Mouse (Mus musculus) neural tube, embryonic 11.5 days (tissue): ENCODE data around the gene Mpp3. TPM values are rescaled to one million over a fixed set of nuclear protein-coding genes. Genes with fewer than 3 reads are reported as not detected.

Experiments
- ATAC-seq: fragments of 200-750 bp; cut with Nextera tagmentation; 2 replicates; pipeline ENCODE4 v1.8.0; 2017; ENCODE audit warnings: moderate number of reproducible peaks, mild to moderate bottlenecking, moderate TSS enrichment, moderate library complexity; ENCODE audit not compliant: insufficient read depth, low FRiP score, low TSS enrichment
- DNase-seq: peaks from one replicate; pipeline ENCODE4 v3.0.0-alpha.2; 2015; ENCODE audit warnings: low spot score
- H3K27ac ChIP-seq: fragments of 300-500 bp; sonication (generic); 2 replicates; pipeline ENCODE4 v1.5.1; 2014; ENCODE audit warnings: low read depth, mild to moderate bottlenecking, low read length
- H3K27me3 ChIP-seq: fragments of 300-500 bp; sonication (generic); 2 replicates; pipeline ENCODE4 v1.6.1; 2014; ENCODE audit warnings: mild to moderate bottlenecking, low read length, mixed read lengths; ENCODE audit not compliant: control insufficient read depth, insufficient read depth
- H3K36me3 ChIP-seq: fragments of 300-500 bp; sonication (generic); 2 replicates; pipeline ENCODE4 v1.6.1; 2014; ENCODE audit warnings: mild to moderate bottlenecking, low read length, moderate library complexity, mixed read lengths; ENCODE audit not compliant: control insufficient read depth, insufficient read depth
- H3K4me1 ChIP-seq: fragments of 300-500 bp; sonication (generic); 2 replicates; pipeline ENCODE4 v1.6.1; 2014; ENCODE audit warnings: low read length, mixed read lengths; ENCODE audit not compliant: control insufficient read depth, insufficient read depth
- H3K4me2 ChIP-seq: fragments of 300-500 bp; sonication (generic); 2 replicates; pipeline ENCODE4 v1.6.1; 2014; ENCODE audit warnings: low read depth, mild to moderate bottlenecking, moderate library complexity
- H3K4me3 ChIP-seq: fragments of 300-500 bp; sonication (generic); 2 replicates; pipeline ENCODE4 v1.5.1; 2014; ENCODE audit warnings: low read depth, low read length
- H3K9ac ChIP-seq: fragments of 300-500 bp; sonication (generic); 2 replicates; pipeline ENCODE4 v1.6.1; 2014; ENCODE audit warnings: mild to moderate bottlenecking, low read length
- H3K9me3 ChIP-seq: fragments of 300-500 bp; sonication (generic); 2 replicates; pipeline ENCODE4 v1.6.1; 2016; ENCODE audit warnings: low read length; ENCODE audit not compliant: control insufficient read depth
- WGBS: fragments of 180-500 bp; shearing (Covaris S2); extraction: QIAGEN DNeasy Blood & Tissue Kit; methylation state at CpG from one replicate; pipeline ENCODE4 v1.1.7; 2014; 5-methylcytosine and 5-hydroxymethylcytosine counted together
- polyA plus RNA-seq: library from polyadenylated mRNA; unstranded; fragments of >200 nt; fragmentation: Nextera tagmentation; extraction: Ambion mirVana; gene quantifications from 2 replicates; pipeline ENCODE4 v1.2.1, GENCODE M21; 2014

Mpp3 gene
- polyA plus RNA-seq, 1 experiment from 2014 or later, result 35.1 TPM

DNA sequence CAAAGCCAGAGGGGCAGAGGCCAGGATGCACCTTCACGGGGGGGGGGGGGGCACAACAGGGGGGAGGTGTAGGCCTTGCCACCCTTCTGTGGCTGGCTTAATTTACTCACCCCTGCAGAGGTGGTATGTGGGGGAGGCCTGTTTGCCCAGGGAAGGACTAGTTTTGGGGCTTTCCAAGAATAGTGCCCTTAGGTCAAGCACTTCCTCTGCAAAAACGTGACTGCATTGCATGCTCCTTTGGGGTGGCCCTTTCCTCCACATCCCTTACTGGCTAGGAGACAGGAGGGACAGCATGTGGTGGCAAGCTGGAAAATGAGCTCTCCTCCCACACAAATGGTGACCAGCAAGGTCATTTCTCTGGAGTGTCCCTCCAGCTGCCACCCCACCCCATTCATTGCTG is 62.7 kb downstream of the Mpp3 start:
- no peak for DNase-seq
- Histone ChIP-seq H3K9ac (no peak overlapping the region), H3K4me2 (no peak overlapping the region), H3K27ac (no peak overlapping the region), H3K9me3 (no peaks in the 10 kb centered on the region), H3K36me3 (no peaks in the 10 kb centered on the region), H3K27me3 (peaks cover 33% of the 10 kb centered on the region), H3K4me3 (no peak overlapping the region), H3K4me1 (peaks cover 30% of the 10 kb centered on the region)
- ATAC-seq, result no peak
- 10% methylated on average over 2 of the region's 2 CpGs for WGBS

DNA sequence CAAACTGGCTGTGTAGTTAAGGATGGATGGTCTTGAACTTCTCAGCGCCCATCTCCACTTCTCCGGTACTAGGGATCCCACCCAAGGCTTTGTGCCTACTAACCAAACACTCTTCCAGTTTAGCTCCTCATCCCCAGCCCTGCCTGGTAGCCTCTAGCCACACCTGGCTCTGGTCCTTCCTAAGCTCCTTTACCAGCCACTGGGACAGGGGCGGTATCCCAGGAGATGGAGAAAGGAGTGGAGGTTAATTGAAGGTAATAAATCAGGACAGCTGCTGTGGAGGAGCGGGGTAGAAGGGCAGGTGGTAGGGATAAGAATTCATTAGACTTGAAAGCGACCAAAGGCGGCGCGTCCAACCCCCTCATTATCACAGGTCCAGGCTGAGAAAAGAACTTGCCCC is 63.6 kb downstream of the Mpp3 start:
- Histone ChIP-seq H3K4me3 (no peak overlapping the region), H3K36me3 (no peaks in the 10 kb centered on the region), H3K9me3 (no peaks in the 10 kb centered on the region), H3K4me2 (peak overlapping the region; percentile 96), H3K27me3 (peaks cover 33% of the 10 kb centered on the region), H3K4me1 (peaks cover 30% of the 10 kb centered on the region), H3K27ac (no peak overlapping the region), H3K9ac (no peak overlapping the region)
- WGBS, result 1% methylated on average over 8 of the region's 8 CpGs
- ATAC-seq (peak; percentile 43; the same call in 1 of the 2 replicates), DNase-seq (peak; percentile 57)

DNA sequence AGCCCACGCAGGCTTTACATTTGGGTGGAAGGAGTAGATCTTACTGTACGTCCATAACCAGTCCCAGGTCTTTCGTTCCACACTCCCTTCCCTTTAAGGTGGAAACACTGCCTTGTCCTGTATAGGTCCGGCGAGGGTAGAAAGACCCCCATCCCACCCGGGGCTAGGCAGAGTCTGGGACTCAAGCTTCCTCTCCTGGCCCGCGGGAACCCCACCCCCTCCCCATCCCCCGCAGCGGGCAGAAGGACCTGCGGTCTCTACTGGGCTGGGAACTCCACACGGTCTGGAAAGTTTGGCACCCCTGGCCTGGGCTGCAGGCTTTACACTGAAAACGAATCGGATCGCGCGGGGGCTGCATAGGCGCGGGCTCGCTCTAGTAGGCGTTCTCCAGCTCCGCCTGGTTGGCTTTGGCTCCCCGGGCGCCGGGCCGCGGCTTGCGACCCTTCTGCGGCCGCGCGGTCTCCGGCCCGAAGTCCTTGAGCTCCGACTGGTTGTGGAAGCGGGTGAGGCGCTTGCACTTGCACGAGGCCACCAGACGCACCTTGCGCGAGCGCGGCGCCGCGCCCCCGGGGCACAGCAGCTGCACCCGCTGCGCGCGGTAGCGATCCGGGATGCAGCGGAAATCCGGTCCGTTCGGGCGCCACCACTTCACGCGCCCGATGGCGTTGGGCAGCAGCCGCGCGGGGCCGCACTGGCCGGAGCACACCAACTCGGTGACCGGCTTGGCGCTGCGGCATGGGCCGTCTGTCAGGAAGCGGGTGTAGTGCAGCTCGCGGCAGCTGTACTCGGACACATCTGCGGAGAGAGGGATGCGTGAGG is 64.6 kb downstream of the Mpp3 start:
- peaks cover 33% of the 10 kb centered on the region for H3K27me3 ChIP-seq
- H3K4me3 ChIP-seq, result peak overlapping the region; percentile 48
- no peak overlapping the region for H3K27ac ChIP-seq
- peaks cover 30% of the 10 kb centered on the region for H3K4me1 ChIP-seq
- H3K9me3 ChIP-seq, result no peaks in the 10 kb centered on the region
- no peaks in the 10 kb centered on the region for H3K36me3 ChIP-seq
- WGBS, result under 1% methylated on average over 78 of the region's 78 CpGs
- H3K9ac ChIP-seq, result peak overlapping the region; percentile 63
- H3K4me2 ChIP-seq, result peak overlapping the region; percentile 96
- DNase-seq (peak; percentile 69), ATAC-seq (no peak; the same call in 1 of the 2 replicates)

DNA sequence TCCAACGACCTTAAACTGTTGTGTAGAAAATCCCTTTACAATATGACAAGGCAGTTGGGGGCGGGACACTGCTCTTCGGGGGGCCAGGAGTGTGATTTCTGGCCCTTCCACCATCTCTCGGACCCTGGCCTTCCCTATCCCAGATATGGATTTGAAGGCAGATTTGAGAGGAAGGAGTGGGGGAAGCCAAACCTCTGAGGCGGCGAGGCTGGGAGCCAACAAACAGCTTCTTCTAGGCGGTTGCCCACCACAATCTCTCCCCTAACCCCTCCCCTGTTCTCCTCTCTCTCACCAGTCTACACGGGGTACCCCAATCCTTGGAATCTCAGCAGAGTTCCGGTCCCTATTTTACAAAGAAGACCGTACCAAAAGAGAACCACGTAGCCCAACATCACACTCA is 65.2 kb downstream of the Mpp3 start:
- Histone ChIP-seq H3K9ac (0 out of 2 replicates have a peak overlapping the region, but pooled peaks have one; percentile 63), H3K4me3 (peak overlapping the region; percentile 48), H3K4me1 (peaks cover 24% of the 10 kb centered on the region), H3K9me3 (no peaks in the 10 kb centered on the region), H3K36me3 (no peaks in the 10 kb centered on the region), H3K27me3 (peaks cover 33% of the 10 kb centered on the region), H3K4me2 (peak overlapping the region; percentile 96), H3K27ac (no peak overlapping the region)
- under 1% methylated on average over 11 of the region's 11 CpGs for WGBS
- DNase-seq, result no peak
- ATAC-seq, result no peak

DNA sequence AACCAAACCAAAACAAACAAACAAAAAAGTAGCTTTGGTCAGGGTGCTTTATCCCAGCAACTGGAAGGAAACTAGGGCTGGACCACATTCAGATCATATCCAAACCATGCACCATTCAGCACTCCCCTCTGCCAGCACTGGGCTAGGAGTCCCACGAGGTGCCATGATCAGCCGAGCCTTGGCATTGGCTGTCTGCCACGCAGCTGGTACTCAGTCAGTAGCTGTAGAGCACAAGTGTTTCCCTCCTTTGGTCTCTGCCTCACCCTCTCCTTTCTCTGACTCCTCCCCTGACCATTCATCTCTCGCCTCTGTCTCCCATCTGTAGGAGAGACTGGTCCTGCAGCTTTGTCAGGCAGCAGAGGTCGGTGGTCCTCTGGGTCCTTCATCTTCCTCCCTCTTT is 70.8 kb downstream of the Mpp3 start:
- ATAC-seq (no peak), DNase-seq (no peak)
- Histone ChIP-seq H3K27me3 (peaks cover 10% of the 10 kb centered on the region), H3K27ac (no peak overlapping the region), H3K4me1 (peaks cover 9% of the 10 kb centered on the region), H3K36me3 (no peaks in the 10 kb centered on the region), H3K9ac (no peak overlapping the region), H3K4me2 (no peak overlapping the region), H3K9me3 (no peaks in the 10 kb centered on the region), H3K4me3 (no peak overlapping the region)
- WGBS, result 69% methylated on average over 5 of the region's 5 CpGs

DNA sequence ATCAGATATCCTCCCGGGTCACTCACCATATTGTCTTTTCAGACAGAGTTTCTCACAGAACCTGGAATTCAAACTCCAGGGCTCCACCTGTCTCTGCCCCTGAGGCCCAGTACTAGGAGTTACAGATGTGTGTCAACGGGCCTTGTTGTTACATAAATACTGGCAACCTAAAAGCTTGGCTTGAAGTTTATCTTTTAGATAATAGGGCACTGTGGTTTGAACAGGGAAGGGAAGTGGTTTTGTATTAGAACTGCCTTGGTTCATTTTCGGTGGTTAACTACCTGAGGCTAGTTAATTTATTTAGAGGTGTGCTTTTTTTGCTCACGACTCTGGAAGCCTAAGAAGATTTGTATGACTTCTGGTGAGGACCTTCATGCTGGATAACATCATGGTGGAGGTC is 74.8 kb downstream of the Mpp3 start:
- no peak for ATAC-seq
- no peak for DNase-seq
- Histone ChIP-seq H3K4me3 (no peak overlapping the region), H3K27ac (no peak overlapping the region), H3K4me2 (no peak overlapping the region), H3K4me1 (peaks cover 9% of the 10 kb centered on the region), H3K9me3 (no peaks in the 10 kb centered on the region), H3K36me3 (no peaks in the 10 kb centered on the region), H3K27me3 (0 out of 2 replicates have a peak, but pooled peaks cover 4% of the 10 kb centered on the region), H3K9ac (no peak overlapping the region)
- 79% methylated on average over 4 of the region's 4 CpGs for WGBS

DNA sequence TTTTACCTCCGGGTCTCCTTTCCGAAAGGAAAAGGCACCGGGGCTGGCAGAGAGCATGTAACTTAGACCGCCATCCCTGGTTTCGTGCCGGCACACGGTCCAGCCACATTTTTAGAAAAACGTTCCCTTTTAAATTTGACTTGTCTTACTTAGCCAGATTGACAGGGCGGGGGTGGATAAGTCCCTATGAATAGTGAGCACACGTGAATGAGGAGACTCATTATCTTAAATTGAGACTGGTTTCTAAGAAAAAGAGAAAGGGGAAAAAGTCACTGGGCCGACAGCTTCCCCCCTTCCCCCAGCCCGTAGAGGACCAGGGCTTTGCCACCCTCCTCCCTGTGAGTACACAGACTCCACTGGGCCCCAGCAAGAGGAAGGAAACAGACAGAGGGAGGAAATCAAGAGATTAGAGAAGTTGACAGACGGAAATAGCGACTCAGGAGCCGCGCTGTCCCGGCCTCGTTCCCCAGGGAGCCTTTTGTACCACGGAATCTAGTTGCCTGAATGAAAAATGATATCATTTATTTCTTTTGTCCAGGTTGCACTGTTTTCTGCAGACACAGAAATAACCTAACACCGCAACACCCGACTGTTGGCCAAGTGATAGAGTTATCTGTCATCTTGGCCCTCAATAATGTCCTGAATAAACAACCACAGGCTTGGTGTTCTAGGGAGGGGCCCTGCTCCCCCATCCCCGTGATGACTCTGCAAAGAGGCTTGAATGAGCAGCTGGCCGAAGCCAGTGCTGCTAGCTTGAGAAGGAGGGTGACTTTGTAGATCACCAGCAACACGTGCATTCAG is 75.5 kb downstream of the Mpp3 start:
- H3K36me3 ChIP-seq, result no peaks in the 10 kb centered on the region
- ATAC-seq, result no peak
- H3K4me2 ChIP-seq, result no peak overlapping the region
- peak; percentile 48 for DNase-seq
- WGBS, result 33% methylated on average over 24 of the region's 24 CpGs
- H3K27me3 ChIP-seq, result 0 out of 2 replicates have a peak, but pooled peaks cover 4% of the 10 kb centered on the region
- H3K4me1 ChIP-seq, result peaks cover 9% of the 10 kb centered on the region
- no peak overlapping the region for H3K9ac ChIP-seq
- no peaks in the 10 kb centered on the region for H3K9me3 ChIP-seq
- no peak overlapping the region for H3K27ac ChIP-seq
- H3K4me3 ChIP-seq, result no peak overlapping the region

DNA sequence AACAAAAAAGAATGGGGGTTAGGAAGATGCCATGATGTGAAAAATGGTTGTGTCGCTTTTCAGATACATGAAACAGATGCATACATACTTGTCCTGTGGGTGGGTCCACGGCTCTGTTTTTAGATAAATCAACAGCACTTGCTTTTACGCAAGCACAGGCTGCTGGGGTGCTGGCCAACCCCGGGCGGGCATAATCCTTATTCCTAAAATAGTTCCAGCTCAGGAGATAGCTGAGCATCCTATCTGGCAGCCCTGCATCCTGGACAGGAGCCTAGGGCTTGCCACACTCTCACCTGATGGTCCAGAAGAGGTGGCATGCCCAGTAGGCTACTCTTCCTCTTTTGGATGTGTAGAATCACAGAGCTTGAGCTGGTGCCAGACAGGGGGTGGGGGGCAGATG is 78.2 kb downstream of the Mpp3 start:
- Histone ChIP-seq H3K27me3 (0 out of 2 replicates have a peak, but pooled peaks cover 4% of the 10 kb centered on the region), H3K36me3 (no peaks in the 10 kb centered on the region)
- 92% methylated on average over 5 of the region's 5 CpGs for WGBS

More for the DNA sequence above, 78.2 kb downstream of the Mpp3 start:
- no peak overlapping the region for H3K27ac ChIP-seq
- ATAC-seq (no peak), DNase-seq (no peak)
- peaks cover 9% of the 10 kb centered on the region for H3K4me1 ChIP-seq
- H3K4me2 ChIP-seq, result no peak overlapping the region
- H3K9me3 ChIP-seq, result no peaks in the 10 kb centered on the region
- no peak overlapping the region for H3K4me3 ChIP-seq
- no peak overlapping the region for H3K9ac ChIP-seq
